Mouse (Mus musculus): Measurements from ENCODE around the gene Mab21l3.

Gene Mab21l3

DNA sequence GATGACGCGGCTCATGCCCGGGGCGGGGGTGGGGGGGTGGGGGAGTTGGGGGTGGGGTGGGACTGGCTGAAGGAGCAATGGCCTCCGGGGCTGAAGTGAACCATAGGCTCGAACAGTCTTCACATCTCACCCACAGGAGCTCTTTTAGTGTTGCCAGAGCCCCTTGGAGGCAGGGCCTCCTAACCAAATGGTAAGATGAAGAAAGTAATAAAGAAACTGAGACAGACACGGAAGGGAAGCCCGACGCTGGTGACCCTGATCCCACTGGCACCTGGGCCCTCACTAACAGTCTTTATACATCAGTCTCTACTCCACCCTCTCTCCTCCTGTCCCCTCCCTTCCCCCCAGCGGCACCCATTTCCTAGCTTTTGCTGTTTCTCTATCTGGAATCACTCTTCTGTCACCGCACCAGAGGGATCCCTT lies 48.2 kb downstream of the Mab21l3 start:
- no peak for DNase-seq (ENCODE audit: low spot score)

DNA sequence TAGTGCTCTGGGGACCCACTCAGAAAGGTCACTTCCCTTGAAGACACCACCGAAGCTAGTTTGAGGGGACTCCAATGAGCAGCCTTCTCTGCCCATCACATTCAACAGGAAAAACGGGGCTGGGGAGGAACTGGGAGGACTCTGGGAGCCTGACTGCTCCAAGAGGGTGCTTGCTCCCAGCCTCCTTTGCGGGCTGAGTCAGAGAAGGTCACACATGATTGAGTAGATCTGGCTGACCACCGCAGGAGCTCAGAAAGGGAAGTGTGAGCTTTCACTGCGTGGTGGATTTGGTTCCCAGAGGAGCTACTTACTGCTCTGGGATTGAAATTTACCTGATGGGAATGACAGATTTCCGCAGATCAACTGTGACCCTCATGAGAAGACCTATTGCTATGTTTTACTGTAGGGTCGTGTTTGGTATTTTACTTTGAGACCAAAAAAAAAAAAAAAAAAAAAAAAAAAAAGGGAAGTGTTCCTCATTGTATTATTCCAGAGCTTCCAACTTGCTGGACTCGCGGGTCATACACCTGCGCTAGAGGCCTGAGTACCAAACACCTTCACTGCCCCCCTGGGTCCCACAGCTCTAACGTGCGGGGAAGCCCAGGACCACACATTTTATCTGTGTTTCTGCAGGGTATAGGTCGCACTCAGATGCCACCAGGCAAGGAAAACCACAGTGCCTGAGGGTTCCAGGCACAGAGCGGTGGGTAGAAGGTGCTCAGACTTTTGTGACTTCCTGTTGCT lies 48.7 kb downstream of the Mab21l3 start:
- no peak for DNase-seq (ENCODE audit: low spot score)

DNA sequence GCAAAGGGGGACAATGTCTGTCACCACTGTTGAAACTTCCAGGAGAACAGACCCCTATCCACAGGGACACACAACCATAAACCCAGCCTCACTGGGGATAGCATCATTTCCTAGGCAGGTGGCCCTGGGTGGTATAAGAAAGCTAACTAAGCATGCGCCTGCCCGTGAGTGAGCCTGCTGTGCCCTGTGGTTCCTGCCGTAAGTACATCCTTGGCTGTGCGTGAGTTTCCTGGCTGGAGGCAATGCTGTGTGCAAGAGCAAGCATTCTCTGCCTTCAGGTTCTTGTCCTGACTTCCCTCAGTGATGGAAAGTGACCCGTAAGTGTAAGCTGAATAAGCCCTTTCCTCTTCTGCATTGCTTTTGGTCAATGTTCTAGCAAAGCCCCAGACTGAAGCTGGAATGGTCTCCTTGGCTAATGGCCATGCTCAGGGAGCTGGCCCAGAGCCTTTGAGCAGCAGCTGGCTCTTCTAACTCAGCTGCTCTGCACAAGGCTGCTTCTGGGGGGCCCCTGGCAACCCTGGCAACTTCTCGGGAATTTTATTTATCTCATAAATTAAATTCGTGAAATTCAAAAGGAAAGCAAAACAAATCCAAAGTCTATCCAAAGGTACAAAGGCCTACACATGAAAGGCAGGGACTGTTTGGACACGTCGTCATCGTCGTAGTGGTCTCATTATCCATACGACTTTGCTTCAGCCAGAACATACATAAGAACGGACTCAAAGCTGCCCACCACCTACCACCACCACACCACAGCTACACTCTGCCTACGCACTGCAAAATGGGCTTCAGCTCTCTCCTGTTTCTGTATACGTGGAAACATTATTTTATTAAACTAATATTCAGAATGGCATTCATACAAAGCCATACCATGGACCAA lies 50.7 kb downstream of the Mab21l3 start:
- no peak for DNase-seq (ENCODE audit: low spot score)

DNA sequence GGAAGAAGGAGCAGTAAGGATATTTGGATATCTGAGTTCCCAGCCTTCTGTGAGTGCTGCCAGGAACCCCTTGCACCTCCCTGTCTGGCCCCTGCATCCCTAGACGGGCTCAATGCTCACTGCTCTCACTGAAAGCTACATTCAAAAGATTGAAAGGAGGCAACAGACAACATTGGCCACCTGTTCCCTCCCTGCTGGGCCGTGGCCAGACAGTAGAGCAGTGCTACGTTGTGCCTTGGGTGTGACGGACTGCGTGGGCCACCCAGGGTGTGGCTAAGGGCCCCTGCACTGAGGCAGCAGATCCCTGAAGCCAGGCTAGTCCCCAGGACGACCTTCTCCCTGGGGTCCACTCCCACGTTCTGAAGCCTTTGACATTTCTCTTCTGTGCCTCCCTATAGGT lies 52.5 kb downstream of the Mab21l3 start:
- DNase-seq (ENCODE audit: low spot score), result no peak

DNA sequence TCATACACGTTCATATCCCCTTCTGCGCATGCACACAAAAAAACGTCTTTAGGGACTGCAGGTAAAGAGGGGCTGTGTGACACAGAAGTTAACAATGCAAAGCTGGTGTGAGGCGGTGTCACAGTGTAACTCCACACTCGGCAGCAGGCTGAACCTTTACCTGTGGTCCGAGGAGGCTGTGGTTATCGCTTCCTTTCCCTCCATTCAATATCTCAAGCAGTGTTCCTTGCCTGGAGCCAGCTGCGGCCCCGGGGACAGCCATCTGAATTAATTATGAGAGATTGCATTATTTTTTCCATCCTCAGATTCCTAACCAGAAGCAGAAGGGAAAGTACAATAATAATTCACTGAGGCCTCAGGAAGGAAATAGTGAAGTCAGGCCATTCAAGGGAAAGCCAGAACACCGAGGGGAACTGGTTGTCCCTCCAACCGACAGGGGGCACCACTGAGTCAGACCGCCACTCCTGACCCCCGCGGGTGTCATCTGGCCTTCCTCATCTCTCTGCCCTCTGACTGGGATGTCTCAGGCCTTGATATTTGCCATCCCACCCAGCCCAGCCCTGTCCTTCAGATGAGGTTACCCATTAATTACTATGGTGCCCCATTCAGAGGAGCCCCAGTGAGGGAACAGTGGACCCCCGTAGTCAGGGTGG lies 53.2 kb downstream of the Mab21l3 start:
- no peak for DNase-seq (ENCODE audit: low spot score)

DNA sequence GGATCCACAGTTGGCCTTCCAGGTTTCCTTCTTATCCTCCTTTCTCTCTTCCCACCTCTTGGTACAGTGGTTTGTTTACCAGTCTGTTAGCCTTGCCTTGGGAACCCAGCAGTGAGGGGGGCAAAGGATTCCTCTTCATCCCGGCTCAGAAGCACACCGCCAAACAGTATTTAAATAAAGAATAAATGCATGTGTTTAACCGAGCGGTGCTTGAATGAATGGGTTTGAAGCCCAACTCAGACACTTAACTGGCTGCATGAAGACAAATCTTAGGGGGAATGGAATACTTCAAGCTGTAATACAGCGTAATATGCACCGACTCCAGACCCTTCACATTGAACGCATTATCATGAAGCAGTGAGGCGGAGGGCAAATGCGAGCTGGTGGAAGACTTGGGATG lies 54.1 kb downstream of the Mab21l3 start:
- no peak for DNase-seq (ENCODE audit: low spot score)

DNA sequence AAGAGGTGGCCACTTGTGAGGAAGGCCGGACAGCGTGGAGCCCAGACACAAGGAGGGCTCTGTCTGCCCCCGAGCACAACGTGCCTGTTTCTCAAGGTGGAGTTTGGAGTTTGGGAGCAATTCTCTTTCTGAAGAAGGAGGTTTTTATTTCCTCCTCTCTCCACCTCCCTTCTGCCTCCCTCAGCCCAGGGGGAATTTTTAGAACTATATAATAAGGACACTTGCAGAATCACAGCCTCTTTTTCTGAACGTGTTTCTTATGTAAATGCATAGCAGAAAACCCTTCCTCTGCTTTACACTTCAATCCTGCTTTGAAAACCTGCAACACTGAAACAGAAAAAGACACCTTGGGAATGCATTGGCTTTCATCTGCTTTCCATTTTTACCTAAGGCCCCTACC lies 54.7 kb downstream of the Mab21l3 start:
- no peak for DNase-seq (ENCODE audit: low spot score)

DNA sequence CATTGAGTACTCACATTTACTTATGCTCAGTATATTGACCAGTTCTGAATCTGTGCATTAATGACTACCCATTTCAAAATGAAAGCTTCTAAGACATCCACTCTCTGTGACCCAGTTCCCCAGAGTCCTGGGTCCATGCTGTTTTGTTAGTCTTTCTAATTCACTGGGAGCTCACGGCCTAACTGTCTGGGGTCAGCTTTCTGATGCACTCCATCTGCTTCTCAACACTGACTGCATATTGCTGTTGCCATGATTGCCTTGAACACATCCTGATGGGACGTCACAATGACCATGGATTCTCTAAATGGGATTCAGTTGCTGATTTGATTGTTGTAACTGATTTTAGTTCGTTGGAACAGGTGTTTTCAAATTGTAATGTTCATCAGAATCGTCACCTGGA lies 56.6 kb downstream of the Mab21l3 start:
- no peak for DNase-seq (ENCODE audit: low spot score)

DNA sequence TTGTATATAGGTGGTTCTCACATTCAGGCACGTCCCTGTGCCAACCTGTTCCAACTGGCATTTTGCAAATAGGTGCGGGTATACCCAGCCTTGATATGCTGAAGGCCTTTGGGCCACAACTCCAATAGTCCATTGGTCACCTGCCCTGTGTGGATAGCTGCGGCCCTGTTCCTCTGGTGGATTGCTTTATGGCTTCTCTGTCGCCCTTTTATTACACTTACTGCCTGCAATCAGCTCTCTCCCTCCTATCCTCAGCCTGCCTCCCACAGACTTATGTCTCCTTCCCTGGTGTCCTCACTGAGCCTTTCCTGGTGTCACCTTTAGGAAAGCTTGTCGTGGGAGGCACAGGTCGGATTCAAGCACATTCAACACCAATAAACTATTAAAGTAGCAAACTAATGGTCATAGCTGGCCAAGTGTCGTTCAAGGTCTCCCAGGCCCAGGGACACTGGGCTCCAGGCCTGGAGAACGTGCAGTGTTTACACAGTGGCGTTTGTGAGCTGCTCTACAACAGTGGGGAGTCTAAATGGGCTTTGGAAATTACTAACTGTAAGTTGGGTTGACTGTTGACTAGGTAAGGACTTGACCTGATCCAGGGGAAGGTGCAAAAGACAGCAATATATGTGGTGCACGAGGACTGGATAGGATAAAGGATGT lies 63.9 kb downstream of the Mab21l3 start:
- DNase-seq (ENCODE audit: low spot score), result no peak

DNA sequence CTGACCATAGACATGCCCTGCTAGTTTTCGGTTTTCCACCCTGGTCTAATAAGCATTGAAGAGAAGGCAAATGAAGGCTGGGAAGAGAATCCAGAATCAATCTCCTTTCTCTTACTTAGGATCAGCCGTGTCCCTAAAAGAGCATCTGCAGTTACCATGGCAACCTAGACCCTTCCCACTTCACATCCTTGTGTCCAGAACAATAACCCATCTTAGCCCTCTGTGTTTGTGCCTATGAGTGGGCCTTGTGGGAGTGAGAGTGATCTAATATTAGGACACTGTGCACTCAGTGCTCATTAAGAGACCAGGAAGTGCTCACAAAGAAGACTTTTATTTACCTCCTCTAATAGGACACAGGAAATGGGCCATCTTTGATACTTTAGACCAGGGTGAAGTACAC lies 65.0 kb downstream of the Mab21l3 start:
- DNase-seq (ENCODE audit: low spot score), result no peak

DNA sequence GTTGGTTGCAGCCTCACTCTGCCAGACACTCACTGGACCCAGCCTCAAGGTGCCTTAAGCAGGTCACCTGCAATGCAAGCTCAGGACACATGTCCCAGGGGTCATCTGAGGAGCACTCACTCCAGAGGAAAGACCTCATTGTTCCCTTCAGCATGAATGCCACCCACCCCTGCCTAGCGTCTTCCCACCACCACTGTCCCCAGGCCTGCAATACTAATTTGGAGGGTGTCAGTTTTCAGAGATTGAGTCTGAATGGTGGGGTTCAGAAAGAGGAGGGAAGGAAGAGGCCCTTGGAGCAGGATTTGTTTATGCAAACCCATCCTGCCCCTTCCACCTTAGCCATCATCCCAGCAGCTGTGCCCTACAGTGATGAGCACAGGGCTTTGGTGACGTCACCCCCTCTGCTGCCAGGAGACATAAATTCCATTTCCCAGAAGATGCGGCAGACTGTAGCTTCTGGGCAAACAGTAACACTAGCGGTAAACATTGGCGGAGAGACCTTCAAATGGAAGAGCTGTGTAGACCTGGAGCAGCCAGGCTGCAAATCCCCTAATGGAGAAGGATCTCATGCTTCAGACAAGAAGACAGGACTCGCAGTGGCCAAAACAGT lies 67.8 kb downstream of the Mab21l3 start:
- no peak for DNase-seq (ENCODE audit: low spot score)

DNA sequence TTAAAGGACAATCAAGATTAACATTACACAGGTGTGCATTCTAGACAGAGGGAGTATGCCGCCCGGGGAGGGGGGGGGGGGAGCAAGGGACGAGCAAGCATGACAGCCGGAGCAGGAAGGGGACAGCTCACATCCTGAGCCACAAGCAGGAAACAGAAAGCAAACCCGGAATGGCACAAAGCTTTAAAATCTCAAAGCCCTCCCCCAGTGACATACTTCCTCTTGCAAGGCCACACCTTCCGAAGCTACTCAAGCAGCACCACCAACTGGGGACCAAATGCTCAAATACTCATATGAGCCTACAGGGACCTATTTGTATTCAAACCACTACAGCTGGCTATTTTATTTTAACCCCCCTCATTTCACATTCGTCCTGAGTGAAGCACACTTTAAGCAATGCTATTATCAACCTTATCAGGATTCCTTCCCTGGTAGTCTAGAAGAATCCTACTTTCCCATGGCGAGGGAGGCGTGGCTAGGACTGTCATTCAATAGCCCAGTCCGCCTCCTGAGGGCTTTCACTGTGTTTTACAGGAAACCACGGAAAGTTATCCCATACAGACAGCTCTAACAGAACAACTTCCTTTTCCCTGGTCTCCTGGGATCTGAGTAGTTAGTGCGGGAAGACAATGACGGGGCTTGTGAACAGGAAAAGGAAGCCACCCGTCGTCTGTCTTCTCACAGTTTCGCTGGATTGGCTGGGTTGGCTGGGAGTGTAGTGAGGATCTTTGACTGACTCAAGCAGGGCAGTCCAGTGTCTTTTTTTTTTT lies 69.7 kb downstream of the Mab21l3 start:
- no peak for DNase-seq (ENCODE audit: low spot score)

DNA sequence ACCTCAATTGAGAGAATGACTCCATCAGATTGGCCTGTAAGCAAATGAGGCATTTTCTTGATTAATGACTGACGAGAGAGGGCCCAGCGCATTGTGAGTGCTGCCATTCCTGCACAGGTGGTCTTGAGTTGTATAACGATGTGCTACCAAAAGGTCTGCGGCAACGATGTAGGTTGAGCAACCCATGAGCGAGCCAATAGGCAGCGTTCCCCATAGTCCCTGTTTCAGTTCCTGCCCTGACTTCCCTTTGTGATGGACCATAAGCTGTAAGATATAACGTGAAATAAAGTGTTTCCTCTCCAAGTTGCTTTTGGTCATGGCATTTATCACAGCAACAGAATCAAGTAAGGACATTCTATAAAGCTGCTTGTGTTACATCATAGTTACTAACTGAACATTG lies 73.0 kb downstream of the Mab21l3 start:
- DNase-seq (ENCODE audit: low spot score), result no peak

DNA sequence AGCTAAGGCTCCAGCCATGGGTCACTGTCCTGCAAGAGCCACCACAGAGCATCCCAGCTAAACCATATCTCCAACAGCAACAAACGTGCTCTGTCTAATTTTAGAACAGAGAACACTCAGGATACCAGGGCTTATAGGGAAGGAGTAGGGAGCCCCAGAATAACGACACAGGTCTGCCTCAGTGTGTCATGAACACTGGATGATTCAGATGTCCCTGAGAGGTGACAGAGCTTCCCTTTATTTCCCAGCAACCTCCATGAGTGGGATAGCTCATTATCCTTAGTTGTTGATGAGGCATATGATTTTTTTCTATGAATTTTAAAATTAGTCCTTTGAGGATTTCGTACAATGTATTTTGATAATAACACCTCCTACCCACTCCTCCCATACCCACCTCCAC lies 78.2 kb downstream of the Mab21l3 start:
- DNase-seq (ENCODE audit: low spot score), result no peak

DNA sequence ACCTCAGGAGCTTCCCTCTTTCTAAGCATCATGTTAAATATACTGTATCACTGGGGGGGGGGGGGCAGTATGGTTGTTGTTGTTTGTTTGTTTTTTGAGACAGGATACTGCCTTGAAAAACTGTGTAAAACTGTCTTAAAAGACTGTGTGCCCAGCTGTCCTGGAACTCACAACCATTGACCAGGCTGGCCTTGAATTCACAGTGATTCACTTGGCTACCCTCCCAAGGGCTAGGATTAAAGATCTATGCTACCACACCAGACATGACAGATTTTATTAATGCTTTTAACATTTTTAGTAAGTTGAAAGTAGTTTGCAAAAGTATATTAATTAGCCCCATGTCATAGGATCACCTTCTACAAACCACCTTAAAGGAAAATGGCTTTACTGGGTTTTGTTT lies 85.2 kb downstream of the Mab21l3 start:
- no peak for DNase-seq (ENCODE audit: low spot score)
